ENCODE assay signal across 8 mouse cellular contexts in genomic region chr4:155668689-155669597, GRCm38 (mm10). TPM values are rescaled to one million over a fixed set of nuclear protein-coding genes. Genes with fewer than 3 reads are reported as not detected.
DNase-seq lines count a peak whose midpoint lies in the region; ATAC-seq and TF ChIP-seq lines count a peak whose summit lies in the region.

Mib2 (minus strand) TSS chr4:155669198.

- peak; percentile 95 for DNase-seq in 3T3-L1 (ENCODE audit: low read depth, low spot score)
- DNase-seq in adrenal gland, postnatal 4 days (ENCODE audit: low spot score in 2 of 2), result peak; percentile 75 to 95
- peak; percentile 98 for DNase-seq in embryonic facial prominence, embryonic 14.5 days (ENCODE audit: low spot score)
- DNase-seq in heart, adult 2 months, result peak; percentile 97
- peak; percentile 95 to 98 for DNase-seq in kidney, adult 8-10 months
- DNase-seq in spleen, postnatal 10 days (ENCODE audit: low spot score in 2 of 2), result peak; percentile 96 to 98

- H3K27ac ChIP-seq in embryonic facial prominence, embryonic 14.5 days (replicated peaks; ENCODE audit: low read depth, low read length), result peak within 1 kb of the TSS; percentile 78
- peak within 1 kb of the TSS; percentile 91 for H3K27ac ChIP-seq in heart, adult 2 months
- peak within 1 kb of the TSS; percentile 79 for H3K27ac ChIP-seq in limb, embryonic 13.5 days
- peak within 1 kb of the TSS; percentile 87 for H3K27ac ChIP-seq in midbrain, embryonic 16.5 days (ENCODE audit: low read length)

- H3K4me1 ChIP-seq in embryonic facial prominence, embryonic 14.5 days (ENCODE audit: control insufficient read depth, insufficient read depth, low read length), result 0 out of 2 replicates have a peak, but pooled peaks cover 5% of the 10 kb centered on the region
- H3K4me1 ChIP-seq in heart, adult 2 months (ENCODE audit: control insufficient read depth, insufficient read depth, low read length), result peaks cover 4% of the 10 kb centered on the region
- peaks cover 11% of the 10 kb centered on the region for H3K4me1 ChIP-seq in limb, embryonic 13.5 days
- H3K4me1 ChIP-seq in midbrain, embryonic 16.5 days (ENCODE audit: control insufficient read depth, insufficient read depth, low read length), result peaks cover 16% of the 10 kb centered on the region

- peak; percentile 23; the same call in 1 of the 2 replicates for TF ChIP-seq POLR2A in heart, adult 2 months (IDR thresholded peaks at IDR 0.05; ENCODE audit: insufficient read depth, low read depth, low read length)

- peak within 1 kb of the TSS; percentile 87 for H3K4me2 ChIP-seq in embryonic facial prominence, embryonic 14.5 days (ENCODE audit: low read depth, low read length)
- peak within 1 kb of the TSS; percentile 91 for H3K4me2 ChIP-seq in limb, embryonic 13.5 days (replicated peaks)
- peak within 1 kb of the TSS; percentile 92 for H3K4me2 ChIP-seq in midbrain, embryonic 16.5 days (ENCODE audit: low read length)

- no peaks in the 10 kb centered on the region; the same call in 1 of the 2 replicates for H3K36me3 ChIP-seq in embryonic facial prominence, embryonic 14.5 days (ENCODE audit: control insufficient read depth, insufficient read depth, low read length)
- H3K36me3 ChIP-seq in heart, adult 2 months (ENCODE audit: control insufficient read depth, insufficient read depth, low read length), result no peaks in the 10 kb centered on the region
- peaks cover 17% of the 10 kb centered on the region for H3K36me3 ChIP-seq in limb, embryonic 13.5 days
- no peaks in the 10 kb centered on the region for H3K36me3 ChIP-seq in midbrain, embryonic 16.5 days (ENCODE audit: control insufficient read depth, insufficient read depth, low read length)

- H3K79me2 ChIP-seq in heart, adult 2 months (replicated peaks; ENCODE audit: control insufficient read depth, insufficient read depth, low read length), result 0 out of 2 replicates have a peak, but pooled peaks cover 2% of the 10 kb centered on the region

- intact Hi-C loops in heart, adult 2 months (cut with DNase I), result loop anchor here (5.0 kb wide), 1 partner anchor 33 kb away; the partner anchor contains the start of gene Ssu72

- ATAC-seq in embryonic facial prominence, embryonic 14.5 days (ENCODE audit: low read depth), result peak; percentile 99
- peak; percentile 99 for ATAC-seq in limb, embryonic 13.5 days (ENCODE audit: low FRiP score, low read depth)
- peak; percentile 98 for ATAC-seq in midbrain, embryonic 16.5 days

- TF ChIP-seq EP300 in heart, adult 2 months (IDR thresholded peaks at IDR 0.05; ENCODE audit: insufficient read depth, low read depth, low read length), result peak; percentile 68; the same call in 1 of the 2 replicates

- no peak for TF ChIP-seq CTCF in heart, adult 2 months (IDR thresholded peaks at IDR 0.05)

- H3K27me3 ChIP-seq in embryonic facial prominence, embryonic 14.5 days (replicated peaks; ENCODE audit: control insufficient read depth, insufficient read depth, low read length), result no peaks in the 10 kb centered on the region
- no peaks in the 10 kb centered on the region for H3K27me3 ChIP-seq in heart, adult 2 months (ENCODE audit: control insufficient read depth, insufficient read depth, low read length)
- no peaks in the 10 kb centered on the region for H3K27me3 ChIP-seq in limb, embryonic 13.5 days
- H3K27me3 ChIP-seq in midbrain, embryonic 16.5 days (ENCODE audit: control insufficient read depth, insufficient read depth, low read depth, low read length), result no peaks in the 10 kb centered on the region

- peak within 1 kb of the TSS; percentile 86 for H3K9ac ChIP-seq in embryonic facial prominence, embryonic 14.5 days (ENCODE audit: low read depth, low read length)
- H3K9ac ChIP-seq in heart, adult 2 months (ENCODE audit: low read depth, low read length), result peak within 1 kb of the TSS; percentile 88
- H3K9ac ChIP-seq in limb, embryonic 13.5 days, result peak within 1 kb of the TSS; percentile 90
- peak within 1 kb of the TSS; percentile 90 for H3K9ac ChIP-seq in midbrain, embryonic 16.5 days (ENCODE audit: low read depth, low read length)

- H3K4me3 ChIP-seq in embryonic facial prominence, embryonic 14.5 days (ENCODE audit: low read depth, low read length), result peak within 1 kb of the TSS; percentile 86
- peak within 1 kb of the TSS; percentile 89 for H3K4me3 ChIP-seq in heart, adult 2 months
- peak within 1 kb of the TSS; percentile 83 for H3K4me3 ChIP-seq in limb, embryonic 13.5 days
- H3K4me3 ChIP-seq in midbrain, embryonic 16.5 days (ENCODE audit: low read depth, low read length), result peak within 1 kb of the TSS; percentile 95

- H3K9me3 ChIP-seq in embryonic facial prominence, embryonic 14.5 days (ENCODE audit: control insufficient read depth, low read length), result no peaks in the 10 kb centered on the region
- H3K9me3 ChIP-seq in limb, embryonic 13.5 days, result no peaks in the 10 kb centered on the region
- no peaks in the 10 kb centered on the region for H3K9me3 ChIP-seq in midbrain, embryonic 16.5 days (replicated peaks; ENCODE audit: control insufficient read depth, low read length, poor library complexity, severe bottlenecking)

- WGBS in embryonic facial prominence, embryonic 14.5 days, result under 1% methylated on average over 41 of the region's 73 CpGs
- under 1% methylated on average over 73 of the region's 73 CpGs for WGBS in heart, adult 2 months
- WGBS in limb, embryonic 13.5 days, result under 1% methylated on average over 73 of the region's 73 CpGs
- WGBS in midbrain, embryonic 16.5 days, result under 1% methylated on average over 69 of the region's 73 CpGs

RNA-seq across cellular contexts. Expression of gene Mib2, which starts in this region (rescaled TPM):
- total RNA-seq in adrenal gland, postnatal 4 days (2021), result 10 to 100 TPM; 41.5 to 44.2 TPM
- 24.8 and 27.3 TPM in 2 replicates for polyA plus RNA-seq in embryonic facial prominence, embryonic 14.5 days (2014; fragmentation: Nextera tagmentation; extraction: Ambion mirVana)
- total RNA-seq in heart, adult 2 months (2021), result 10 to 100 TPM; 24.9 to 25.7 TPM
- polyA plus RNA-seq in heart, adult 2 months (2012; rRNA removed), result 35.8 and 38.2 TPM in 2 replicates
- 30.5 and 34.3 TPM in 2 replicates for polyA plus RNA-seq in limb, embryonic 13.5 days (2015; fragmentation: Nextera tagmentation; extraction: Ambion mirVana)
- polyA plus RNA-seq in midbrain, embryonic 16.5 days (2015; fragmentation: Nextera tagmentation; extraction: Ambion mirVana), result 57.3 and 60.9 TPM in 2 replicates

Comparison
In these comparisons a context has a peak if more than half of its experiments do, and no peak if none do; other contexts are left out.
1. Peak in every context shown above with its lines: DNase-seq, ATAC-seq, H3K4me3 ChIP-seq and H3K27ac ChIP-seq.